Mouse (Mus musculus): ENCODE results near the gene Gpr156.

The Gpr156 gene

DNA sequence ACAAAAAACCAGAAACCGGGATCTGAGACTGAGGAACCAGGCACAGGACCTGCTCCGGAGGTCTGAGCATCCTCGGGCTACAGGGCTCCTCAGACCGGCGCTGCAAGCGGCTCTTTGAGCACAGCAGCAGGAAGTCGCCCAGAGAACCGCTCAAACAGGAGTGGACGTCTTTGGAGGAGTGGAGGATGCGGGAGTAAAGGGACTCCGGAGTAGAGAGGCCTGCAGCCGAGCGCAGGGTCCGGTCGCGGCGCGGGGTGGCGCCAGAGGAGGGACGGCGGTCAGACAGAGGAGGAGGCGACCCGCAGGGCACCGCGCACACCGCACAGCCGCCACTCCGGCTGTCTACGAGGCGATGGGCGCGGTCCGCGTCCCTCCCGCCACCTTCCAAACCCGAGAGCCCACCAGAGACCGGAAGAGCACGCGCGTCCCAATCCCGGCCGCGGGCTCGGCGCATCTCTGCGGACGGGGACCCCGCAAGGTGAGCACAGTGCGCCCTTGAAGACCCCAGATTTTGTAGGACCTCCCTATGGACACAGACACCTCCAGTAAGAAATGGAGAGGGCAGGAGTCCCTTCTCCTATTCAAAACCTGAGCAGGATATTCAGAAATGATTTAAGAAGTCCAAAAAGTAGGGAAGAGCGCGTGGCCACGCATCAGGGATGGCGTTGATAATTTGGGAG is at the start of gene Gpr156:
Gene Gpr156 (plus strand): TSS at position 359 of the 680 bp plus-strand sequence.
- DNase-seq = peak; percentile 57

DNA sequence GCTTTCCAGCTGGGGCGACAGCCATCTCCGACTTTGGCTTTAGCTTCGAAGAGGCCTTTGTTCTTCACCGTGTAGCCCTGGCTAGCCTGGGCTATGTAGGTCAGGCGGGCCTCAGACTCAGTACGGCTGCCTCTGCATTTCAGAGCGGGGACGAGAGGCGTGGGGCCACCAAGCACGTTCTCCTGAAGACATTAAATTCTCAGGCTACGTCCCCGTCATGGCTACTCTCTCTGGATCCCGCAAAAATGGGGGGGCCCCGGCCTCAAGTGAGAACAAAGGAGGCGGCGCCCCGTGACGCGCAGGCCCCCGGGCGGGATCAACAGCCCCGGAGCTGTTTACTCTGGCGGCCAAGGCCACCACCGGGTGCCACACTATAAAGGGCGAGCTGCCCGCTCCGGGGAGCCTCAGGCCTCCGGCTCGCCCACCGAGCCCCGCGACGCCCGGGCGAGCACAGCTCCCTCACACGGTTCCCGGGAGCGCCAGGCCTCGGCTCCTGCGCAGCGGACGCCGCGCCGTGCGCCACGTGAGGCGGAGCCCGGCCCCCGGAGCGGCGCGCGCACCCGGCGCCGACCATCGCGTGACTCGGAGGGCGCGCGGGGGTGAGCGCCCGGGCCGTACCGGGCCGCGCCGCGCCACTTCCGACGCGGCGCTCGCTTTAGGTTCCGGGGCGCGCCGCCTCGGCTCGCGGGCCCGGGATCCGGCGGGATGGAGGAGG is 48.3 kb upstream of the Gpr156 start, which contains the start of gene Lrrc58:
Gene Lrrc58 (plus strand): TSS at position 599 of the 715 bp plus-strand sequence.
- peak; percentile 93 for DNase-seq

DNA sequence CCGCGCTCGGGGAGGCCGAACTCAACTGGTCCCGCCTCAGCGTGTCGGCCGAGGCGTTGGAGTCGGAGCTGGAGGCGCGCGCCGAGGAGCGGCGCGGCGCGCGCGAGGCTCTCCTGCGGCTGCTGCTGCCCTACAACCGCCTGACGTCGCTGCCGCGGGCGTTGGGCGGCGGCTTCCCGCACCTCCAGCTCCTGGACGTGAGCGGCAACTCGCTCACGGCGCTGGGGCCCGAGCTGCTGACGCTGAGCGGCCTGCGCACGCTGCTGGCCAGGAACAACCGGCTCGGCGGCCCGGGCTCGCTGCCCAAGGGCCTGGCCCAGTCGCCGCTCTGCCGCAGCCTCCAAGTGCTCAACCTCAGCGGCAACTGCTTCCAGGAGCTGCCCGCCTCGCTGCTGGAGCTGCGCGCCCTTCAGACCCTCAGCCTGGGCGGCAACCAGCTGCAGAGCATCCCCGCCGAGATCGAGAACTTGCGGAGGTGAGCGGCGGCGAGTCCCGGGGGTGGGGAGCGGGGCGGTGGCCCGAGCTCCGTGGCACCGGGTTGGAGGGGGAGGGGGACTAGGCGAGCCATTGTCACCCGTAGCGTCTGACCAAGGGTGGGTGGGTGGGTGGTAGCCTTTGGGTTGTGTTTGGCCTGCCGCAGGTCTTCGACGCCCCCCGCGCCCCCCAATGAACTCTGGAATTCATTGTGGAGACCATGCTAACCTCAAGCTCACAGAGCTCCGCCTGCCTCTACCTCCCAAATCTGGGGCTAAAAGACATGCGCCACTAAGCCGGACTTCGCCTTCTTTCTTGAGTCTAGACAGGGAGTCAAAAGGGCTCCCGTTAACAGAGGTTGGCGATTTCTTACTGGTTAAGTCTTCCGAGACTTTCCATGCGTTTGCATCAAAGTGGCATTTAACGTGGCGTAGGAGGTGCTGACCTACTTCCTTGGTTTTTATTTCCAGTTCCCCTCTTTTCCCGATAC is 47.5 kb upstream of the Gpr156 start:
- DNase-seq = peak; percentile 75

DNA sequence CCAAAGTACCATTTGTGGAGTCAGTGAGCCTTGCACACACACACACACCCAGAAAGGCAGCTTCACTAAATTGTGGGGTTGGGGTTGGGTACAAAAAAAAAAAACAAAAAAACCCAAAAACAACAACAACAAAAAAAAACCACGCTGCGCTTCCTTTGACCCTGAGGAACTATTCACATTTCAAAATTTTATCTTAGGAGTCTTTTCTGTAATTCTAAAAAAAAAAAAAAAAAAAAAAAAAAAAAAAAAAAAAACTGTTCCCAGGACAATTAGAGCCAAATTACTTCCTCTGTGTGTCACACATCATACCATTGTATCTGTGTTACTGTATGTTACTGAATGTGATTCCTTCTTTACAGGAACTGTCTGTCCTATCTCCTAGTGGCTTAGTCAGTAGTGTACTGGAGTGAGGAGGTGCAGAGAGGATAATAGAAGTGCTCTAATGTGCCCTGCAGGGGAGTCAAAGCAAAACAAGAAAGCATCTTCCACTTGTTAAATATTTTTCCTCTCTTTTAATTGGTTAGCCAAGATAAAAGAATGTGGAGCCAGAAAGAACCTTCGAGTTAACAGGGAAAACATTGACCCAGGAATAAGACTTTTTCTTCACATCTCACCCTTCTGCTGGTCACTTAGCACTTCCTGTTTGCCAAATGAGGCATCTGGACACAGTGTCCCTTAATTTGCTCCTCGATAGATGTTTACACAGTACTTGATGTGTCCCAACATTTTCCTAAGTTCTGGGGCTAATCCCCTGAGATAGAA is 46.6 kb upstream of the Gpr156 start:
- no peak for DNase-seq

DNA sequence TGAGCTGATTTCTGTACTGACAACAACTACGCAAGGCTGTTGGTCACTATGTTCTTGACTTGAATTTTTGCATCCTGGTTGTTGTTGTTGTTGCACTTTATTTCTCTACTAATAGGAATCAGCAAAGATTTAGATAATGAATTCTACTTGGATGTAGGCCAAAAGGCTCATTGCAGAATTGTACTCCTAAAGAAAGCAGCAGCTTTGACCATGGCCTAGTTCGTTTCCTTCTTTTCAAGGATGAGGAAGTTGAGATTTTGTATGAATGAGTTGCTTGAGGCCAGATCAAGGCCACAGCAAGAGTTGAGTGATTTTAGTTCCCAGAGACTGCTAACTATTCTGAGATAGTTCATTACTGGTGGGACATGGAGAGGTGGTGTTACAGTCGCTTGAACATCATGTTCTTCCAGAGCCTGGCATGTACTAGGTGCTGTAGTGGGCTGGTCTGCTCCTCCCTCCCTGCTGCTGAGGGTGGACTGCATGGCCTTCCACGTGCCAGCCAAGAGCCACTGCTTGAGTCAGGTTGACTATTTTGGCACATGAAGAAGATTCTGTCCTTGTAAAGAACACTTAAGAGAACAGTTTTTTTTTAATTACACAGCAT is 45.1 kb upstream of the Gpr156 start:
- peak; percentile 63 for DNase-seq

DNA sequence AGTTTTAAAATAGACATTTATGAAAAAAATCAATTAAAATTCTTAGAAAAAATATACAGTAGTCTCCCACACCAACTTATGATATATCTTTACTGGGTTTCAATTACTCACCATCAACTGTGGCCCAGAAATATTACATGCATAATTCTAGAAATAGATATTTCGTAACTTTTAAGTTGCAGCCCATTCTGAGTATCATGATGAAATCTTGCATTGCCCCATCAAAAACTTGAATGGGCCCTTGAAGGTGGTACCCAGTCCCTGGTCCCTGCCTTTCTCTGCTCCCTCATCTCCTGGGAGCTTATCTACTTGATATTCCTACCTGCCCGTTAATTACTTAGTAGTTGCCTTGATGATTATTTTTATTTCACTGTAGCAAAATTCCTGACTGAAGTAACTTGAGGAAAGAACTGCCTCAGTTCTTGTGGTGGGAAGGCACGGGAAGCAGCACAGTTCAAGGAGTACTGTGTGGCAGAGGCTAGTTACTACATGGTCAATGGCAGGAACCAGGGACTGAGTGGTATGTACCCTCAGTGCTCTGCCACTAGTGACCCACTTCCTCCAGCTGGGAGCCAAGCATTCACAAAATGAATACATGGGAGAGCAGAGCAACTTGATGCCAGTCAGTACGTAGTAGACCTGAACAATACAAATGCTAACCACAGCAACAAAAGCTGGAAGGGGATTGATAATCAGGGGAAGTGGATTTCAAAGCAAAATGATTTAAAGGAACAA is 41.6 kb upstream of the Gpr156 start:
- DNase-seq = no peak

DNA sequence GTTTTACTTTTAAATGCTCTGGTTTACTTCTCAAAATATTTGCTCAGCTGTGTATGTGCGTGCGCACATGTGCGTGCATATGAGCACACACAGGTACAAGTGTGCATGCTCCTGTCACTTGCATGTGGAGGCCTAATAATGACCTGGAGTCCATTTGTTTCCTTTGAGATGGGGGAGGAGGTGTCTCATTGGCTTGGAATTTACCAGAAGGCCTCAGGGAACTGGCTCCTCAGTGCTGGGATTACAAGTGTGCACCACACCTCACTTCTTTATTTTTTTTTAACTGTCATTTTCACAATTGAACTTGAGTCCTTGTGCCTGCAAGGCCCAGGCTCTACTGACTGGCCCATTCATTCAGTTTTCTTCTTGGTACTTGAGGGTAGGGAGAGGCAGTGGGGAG is 38.9 kb upstream of the Gpr156 start:
- DNase-seq = no peak

DNA sequence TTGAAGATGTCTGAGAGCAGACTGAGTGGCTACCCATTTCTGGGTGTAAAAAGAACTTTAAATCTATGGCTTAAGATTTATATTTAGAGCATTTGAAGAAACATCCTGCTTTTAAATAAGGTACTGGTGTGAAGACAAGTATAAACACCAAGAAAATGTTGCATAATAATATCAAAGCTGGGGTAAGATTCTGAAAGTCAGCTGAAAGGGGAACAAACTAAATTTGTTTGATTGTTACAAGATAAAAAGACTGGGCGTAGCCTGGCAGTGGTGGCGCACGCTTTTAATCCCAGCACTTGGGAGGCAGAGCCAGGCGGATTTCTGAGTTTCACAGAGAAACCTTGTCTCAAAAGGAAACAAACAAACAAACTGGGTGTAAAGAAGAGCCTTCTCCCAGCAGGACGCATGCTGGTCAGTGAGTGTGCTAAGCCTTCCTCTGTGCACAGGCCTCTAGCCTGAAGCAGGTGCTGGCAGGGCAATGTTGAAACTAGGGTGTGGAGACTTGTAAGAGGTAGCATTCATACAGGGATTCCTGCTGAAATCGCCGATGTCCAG is 37.3 kb upstream of the Gpr156 start:
- no peak for DNase-seq

DNA sequence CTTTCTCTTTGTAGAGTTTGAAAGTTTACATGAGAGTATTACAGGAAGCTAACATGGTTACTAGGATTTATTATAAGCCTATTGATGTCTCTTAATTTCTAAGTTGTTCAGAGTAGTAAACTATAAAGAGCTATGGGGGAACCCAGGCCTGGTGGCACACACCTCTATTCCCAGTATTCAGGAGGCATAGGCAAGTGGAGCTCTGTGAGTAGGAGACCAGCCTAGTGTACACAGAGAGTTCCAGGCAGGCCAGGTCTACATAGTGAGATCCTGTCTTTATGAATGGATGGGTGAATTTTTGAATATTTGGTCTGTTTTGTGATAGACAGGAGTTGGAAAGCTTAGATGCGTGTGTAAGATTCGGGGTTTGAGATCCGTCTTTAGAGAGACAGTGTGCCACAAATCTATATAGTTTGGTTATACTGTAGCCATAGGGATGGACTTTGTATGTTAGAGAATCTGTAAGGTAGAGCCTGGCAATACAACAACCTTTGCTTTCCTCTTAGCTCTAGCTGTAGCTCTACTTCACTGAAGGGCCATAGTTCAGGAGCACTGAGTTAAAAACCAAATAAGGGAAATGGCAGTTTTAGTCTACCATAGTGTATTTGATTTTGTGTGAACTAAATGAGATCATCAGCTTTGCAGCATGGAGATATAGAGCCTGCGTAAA is 36.4 kb upstream of the Gpr156 start:
- DNase-seq = no peak

DNA sequence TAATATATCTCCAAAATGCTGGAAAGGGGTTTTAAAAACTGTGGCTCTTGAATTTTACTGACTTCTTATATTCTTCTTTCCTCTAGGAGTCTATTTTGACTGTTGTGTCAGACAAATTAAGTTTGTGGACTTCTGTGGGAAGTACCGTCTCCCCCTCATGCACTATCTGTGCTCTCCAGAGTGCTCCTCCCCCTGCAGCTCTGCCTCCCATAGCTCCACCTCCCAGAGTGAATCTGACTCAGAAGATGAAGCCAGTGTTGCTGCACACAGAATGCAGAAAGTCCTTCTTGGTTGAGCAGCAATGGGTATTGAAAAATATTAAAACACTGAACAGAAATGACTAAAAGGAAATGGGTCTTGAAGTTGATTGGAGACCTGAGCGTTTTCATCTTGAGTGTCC is 35.1 kb upstream of the Gpr156 start:
- DNase-seq = no peak

DNA sequence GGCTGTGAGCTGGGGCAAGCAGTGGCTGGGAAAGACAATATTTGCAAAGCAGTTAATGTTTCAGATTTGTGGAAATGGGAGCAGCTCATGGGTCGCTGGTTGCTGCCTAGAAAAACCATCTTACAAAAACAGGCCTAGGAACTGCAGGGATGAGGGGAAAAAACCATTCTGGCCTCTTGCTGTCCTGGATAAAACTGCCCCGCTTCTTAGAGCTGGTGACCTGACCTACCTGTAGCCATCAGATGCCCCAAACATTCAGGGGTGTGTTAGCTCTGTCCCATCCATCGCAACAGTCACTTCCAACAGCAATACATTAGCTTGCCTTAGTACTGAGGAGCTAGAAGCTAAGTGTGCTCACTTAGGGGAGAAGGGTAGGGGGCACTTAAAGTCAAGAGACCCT is 27.3 kb upstream of the Gpr156 start:
- no peak for DNase-seq

DNA sequence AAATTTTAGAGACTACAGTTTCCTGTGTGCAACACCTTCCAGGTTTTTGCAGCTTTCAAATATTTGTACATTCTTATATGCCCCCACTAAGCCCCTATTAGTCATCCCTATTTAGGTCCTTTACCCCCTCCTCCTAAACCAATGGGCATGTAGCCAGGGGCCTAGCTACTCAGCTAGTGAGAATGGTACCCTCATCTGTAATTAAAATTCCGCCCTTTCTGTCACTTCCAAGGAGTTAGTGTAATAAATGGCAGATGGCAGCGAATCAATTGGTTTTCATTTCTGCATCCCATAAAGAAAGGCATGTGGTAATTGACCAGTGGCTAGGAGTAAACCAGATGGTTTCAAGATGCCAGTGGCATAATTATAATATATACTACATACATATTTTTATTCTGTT is 23.6 kb upstream of the Gpr156 start:
- no peak for DNase-seq

DNA sequence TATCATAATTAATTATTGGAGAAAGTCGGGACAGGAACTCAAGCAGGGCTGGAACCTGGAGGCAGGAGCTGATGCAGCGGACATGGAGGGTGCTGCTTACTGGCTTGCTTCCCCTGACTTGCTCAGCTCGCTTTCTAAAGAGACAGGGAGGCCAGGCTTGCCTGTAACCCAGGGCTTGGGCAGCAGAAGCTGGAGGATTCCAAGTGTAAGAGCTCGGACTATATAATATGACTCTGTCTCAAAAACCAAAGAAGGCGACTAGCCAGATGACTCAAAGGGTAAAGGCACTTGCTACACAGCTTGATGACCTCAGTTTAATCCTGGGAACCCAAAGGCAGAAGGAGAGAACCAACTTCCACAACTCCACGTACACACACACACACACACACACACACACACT is 22.9 kb upstream of the Gpr156 start:
- DNase-seq = no peak

DNA sequence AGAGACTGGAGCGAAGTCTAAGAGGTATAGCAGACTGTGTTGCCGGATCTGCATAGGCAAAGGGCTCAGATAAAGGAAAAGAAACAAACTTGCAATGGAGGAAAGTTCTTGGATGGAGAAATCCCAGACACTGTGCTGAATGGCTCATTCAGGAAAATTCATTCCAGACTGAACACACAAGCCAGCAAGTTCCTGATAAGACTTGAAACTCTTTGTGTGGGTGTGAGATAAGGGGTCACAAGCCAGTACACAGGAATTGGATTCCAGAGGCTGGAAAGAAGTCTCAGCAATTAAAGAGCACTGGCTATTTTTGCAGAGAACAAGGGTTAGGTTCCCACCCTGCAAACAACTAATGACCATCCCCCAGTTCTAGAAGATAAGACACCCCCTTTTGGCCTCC is 22.4 kb upstream of the Gpr156 start:
- no peak for DNase-seq

DNA sequence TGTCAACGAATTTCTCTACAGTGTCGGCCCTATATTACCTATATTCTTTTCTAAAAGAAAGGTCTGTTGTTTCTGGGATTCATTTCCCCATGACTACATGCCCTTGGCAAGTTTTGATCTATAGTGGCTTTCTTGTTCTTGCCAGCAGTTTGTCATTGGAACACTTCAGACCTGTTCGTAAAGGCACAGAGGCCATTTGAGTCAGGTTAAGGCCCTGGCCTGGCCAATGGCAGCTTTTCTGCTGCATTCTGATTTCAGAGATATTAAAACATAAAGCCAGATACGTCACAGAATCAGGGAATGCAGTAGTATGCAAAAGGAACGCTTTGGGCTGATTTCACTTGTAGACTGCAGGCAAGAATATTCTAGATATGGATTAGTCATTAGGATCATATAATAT is 17.5 kb upstream of the Gpr156 start:
- DNase-seq = no peak

DNA sequence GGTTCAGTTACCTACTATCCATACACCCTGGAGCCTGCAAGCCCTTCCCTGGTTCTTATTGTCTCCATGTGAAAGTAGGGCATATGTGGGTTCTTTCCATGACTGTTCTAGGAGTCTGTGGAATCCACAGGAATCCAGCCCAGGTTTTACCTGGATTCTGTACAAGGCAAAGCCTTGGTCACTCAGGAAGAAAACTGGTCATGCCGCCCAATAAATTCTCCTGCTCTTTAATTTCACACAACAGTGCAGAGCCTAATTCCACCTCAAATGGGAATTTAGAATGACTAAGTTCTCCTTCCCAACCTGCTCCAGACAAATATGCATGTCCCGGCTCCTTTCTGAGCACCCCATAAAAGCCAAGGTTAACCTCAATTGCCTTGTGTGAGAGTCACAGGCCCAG is 16.9 kb upstream of the Gpr156 start:
- DNase-seq = peak; percentile 67

DNA sequence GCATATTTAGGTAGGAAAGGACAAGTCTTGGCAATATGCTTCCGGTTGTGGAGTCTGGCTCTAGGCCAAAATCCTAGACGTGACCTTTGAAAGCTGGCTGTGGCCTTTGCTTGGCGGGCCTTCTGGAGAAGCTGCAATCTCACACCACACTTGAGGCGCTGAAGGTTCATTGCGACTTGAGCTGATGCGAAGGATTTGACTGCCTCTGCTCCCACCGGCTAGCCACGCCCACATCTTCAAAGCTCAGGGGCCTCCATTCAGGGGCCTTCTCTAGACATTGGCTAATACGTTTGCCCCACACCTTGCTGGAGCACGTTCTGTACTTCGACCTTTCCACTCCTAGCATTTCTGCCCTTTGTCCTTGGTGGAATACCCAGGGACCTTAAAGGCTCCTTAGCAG is 15.0 kb upstream of the Gpr156 start:
- DNase-seq = peak; percentile 56

DNA sequence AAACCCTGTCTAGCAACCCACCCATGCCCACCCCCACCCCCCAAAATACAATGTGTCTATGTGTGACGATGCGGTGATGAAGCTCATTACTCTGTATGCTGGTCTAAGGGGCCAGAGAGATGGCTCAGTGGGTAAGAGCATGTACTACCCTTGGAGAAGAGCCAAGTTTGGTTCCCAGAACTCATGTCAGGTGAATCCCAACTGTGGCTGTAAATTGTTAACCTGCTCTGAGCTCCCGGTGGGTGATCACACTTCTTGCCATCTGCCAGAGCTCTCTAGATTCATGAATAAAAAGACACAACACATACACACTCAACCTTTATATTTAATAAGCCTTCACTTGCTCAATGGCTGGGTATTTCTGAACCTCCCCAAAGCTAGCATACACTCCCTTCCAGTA is 9.8 kb upstream of the Gpr156 start:
- peak; percentile 59 for DNase-seq

DNA sequence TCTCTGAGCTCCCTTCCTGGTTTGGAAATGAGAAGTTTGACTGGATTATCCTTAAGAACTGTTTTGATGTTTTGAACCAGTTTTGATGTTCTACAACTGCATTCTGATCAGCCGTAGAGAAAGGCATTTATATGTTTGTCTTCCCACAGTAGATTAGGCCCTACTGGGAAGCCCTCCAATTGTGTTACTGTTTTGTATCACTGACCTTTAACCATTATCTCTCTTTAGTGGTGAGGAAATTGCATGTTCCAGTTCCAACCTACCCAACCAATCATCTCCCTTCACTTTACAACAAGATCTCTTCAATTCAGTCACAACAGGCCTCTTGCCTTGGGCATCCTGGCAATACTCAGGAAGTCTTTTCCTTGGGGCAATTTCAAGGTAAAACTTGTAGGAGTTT is 5.2 kb upstream of the Gpr156 start:
- no peak for DNase-seq

DNA sequence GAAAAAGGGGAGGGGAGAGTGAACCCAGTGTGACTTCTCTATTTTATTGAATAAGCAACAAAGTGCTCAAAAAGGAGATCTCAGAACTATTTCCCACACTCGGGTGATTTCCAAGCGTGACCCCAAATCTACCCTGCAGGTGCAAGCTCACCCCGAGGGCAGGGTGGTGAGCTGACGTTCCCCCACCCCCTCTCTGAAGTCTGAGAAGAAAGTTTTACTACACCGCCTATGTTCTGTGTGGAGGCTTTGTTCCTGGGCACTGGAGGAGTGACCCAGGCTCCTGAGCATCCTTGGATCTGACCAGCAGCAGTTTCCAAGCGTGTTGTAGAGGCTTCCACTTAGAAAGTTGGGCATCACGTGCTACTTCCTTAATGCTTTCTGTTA is 514 bp downstream of the Gpr156 start:
- no peak for DNase-seq

DNA sequence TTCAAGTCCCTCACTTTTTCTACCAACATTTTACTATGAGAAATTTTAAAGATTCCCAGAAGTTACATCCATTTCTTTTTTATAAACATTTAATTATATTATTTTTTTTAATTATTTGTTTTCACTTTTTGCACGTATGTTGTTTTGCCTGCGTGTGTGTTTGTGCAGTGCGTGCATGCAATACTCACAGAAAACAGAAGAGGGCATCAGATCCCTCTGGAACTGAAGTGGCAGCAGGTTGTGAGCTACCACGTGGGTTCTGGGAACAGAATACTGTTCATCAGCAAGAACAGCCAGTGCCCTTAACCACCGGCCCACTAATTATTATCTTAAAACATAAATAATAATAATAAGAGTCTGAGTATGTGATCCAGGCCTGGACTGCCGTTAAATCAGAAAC is 2.7 kb downstream of the Gpr156 start:
- DNase-seq = no peak
